Mouse (Mus musculus) adrenal gland, postnatal 10 days (tissue): Measurements from ENCODE around the gene Synpo2. TPM values are rescaled to one million over a fixed set of nuclear protein-coding genes. Genes with fewer than 3 reads are reported as not detected.

ENCODE experiments used
- DNase-seq: peaks from one replicate; pipeline ENCODE4 v3.0.0; 2021; ENCODE audit warnings: mixed read lengths
- long read RNA-seq, 2 experiments: library from polyadenylated mRNA; stranded (forward); transcript quantifications; one replicate each; pipeline ENCODE4 v2.0.0; 2021
- total RNA-seq, 2 experiments: library from RNA; stranded (reverse); gene quantifications; 2 replicates each; pipeline ENCODE4 v1.2.3; 2021

Synpo2 gene
- 10 to 100 TPM in 1 of 2 experiments, 1 to 10 TPM in 1; 9.2 to 20.7 TPM for total RNA-seq
- long read RNA-seq, experiment 1, partial matches to known transcripts: 1 of 6 reads
- long read RNA-seq, experiment 1, other reads (novel, unspliced or antisense): 5 of 6 reads
- long read RNA-seq, experiment 2, partial matches to known transcripts: 0 of 3 reads
- long read RNA-seq, experiment 2, other reads (novel, unspliced or antisense): 3 of 3 reads

DNA sequence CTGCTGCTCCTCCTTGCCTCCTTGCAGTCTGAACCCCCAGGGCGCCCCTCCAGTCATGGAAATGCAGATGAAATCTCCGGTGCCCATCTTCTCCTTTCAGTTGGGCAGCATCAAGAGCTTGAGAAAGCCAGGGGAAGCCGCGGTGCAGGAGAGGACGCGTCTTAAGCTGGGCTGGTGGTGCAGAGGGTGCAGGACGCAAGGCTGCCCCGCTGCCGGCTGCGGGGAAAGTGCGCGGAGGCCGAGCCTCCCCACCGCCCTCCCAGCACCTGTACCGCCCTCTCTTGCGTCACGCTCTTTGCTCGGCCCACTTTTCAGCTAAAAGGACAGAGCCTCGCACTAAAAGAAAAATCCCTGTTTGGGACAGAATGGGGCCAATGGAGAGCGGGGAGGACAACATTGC is at the start of gene Synpo2:
TSS of gene Synpo2 (minus strand) at position 229 of the 400 bp plus-strand sequence.
- DNase-seq: peak; percentile 84

GRCm38 (mm10) chr3:123285649-123286048 is 49.7 kb upstream of the Synpo2 start:
- DNase-seq: no peak

DNA sequence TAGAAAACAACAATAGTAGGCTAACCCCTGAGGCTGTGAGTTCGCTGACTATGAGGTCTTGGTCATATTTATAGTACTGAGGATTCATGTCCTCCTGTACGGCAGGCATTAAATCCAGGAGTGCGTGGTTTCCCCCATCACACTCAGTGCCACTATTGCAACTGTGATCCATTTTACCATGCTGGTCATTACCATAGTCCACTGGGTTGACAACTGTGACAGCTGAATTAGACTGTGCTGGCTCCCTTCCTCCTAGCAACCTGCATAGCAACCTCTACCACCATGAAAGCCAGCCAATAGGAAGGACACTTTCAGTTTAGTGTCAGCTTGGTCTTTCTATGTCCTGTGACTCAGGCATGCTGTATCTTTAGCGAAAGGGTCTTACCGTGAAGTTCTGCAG is 48.3 kb upstream of the Synpo2 start:
- no peak for DNase-seq

DNA sequence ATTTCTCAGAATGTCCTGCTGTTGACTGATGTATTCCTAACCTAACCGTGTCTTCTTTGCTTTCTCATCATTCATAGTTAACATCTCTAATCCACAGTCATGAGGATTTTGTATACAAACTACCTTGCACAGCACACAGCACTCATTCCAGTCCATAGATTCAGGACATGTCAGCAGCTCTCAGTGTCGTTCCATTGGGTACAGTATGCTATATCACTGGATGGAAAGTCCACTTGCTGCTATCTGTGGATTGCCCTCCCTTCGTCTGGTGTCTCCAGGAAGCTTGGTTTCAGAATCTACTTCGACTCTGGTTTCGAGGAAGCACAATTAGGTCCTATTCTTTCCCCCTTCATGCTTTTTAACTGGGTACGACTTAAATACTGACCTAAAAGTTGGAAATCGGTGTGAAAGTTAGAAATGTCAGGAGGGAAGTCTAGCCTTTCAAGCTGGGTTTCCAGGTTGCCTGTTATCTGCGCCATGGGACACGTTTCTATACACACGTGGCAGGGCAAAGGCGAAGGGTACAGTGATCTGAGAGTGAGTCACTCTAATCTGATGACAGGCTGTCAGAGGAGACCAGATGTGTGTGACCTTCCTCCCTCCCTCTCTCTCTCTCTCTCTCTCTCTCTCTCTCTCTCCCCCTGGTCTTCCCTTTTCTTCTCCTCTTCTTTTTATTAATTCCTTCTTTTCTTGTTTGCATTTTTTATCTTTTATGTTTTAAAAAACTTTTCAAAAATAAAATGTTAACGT is 47.1 kb upstream of the Synpo2 start:
- DNase-seq: peak; percentile 54

DNA sequence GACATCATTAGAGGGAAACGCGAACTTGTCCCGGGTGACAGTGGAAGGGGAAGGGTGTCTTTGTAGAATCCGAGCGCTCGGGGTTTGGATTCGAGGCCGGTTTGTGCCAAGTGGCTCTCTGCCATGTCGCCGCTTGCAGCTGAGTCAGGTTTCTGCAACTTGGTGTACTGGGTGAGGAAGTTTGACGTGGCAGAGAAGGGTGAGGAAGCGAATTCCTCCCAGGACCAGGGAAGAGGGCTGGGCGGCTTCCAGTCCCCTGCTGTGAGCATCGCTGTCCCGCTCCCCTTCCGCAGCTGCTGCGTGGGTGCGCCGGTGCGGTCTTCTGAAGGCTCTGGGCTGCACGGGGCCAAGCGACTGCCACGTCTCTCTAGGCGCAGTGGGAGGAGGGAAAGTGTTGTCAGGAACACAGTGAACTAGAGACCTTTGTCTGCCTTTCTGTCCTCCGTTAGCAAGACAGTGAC is 31.8 kb upstream of the Synpo2 start:
- peak; percentile 84 for DNase-seq

DNA sequence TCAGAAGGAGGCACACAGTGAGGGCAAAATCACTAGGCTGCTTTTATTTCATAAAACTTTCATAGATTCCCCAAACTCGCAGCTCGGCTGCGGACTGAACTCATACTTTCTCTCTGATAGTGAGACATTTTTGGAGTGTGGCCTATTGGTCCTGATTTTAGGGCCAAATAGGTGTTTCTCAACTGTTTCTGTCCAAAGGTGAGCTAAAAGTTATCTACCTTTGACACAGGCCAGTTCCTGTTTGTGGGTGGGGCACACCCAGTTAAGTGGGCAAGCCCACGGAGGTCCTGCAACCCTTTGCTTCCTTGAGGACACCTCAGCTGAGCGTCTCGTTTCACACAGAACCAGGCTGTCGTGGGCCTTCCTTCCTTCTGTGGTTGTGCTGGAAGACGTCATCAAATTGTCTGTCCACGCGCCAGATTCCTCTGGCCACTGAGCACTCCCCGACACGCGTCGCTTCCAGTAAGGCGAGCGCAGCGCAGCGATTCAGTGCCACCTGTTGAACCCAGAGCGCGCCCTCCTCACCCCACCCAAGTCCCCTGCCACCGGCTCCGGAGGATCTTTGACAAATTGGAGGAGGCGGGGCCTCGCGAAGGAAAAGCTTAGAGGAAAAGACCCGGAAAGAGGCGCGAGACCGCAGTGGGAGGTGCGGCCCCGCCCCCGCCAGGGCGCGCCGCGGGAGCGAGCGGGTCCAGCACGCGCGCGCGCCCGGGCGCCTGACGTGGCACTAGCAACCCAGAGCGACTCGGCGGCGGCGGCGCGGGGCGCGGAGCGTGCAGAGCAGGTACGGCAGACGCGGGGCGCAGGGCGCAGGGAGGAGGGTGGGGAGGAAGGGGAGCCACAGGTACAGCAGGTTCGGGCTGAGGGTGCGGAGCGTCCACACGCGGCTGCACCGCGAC is 31.1 kb upstream of the Synpo2 start, which contains the start of gene Sec24d:
TSS of gene Sec24d (plus strand) at position 703 of the 899 bp plus-strand sequence.
- peak; percentile 92 for DNase-seq

DNA sequence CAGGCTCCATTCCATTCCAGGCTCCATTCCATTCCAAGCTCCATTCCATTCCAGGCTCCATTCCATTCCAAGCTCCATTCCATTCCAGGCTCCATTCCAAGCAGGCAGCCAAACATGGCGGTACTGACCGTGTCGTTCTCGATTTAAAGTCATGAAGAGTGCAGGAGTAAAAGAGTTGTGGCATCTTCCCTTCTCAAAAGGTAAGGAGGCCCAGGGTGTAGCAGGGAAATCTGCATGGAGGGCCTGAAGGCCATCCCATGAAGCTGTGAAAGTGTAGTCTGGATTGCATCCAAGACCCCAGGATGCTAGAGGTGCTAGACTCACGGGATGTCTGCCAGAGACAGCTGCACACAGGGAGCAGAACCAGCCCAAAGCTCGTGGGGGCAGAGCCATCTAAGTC is 28.8 kb upstream of the Synpo2 start:
- DNase-seq: no peak

DNA sequence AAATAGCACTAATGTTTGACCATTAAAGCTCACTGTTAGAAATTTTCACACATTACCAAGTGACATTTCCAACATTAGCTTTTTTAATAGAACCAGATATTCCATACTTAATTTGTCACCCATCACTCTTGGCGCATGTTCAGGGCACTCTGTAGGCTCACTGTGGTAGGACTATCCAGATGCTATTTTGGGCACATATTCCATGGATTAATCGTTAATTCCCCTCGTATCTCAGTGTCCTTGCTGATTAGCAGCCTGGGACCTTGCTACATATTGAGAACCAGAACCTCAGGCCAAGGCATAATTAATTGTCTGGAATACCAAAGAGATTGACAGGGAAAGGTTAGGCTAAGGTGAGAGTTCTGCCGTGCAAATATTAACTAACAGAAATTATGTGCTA is 22.8 kb upstream of the Synpo2 start:
- DNase-seq: no peak

DNA sequence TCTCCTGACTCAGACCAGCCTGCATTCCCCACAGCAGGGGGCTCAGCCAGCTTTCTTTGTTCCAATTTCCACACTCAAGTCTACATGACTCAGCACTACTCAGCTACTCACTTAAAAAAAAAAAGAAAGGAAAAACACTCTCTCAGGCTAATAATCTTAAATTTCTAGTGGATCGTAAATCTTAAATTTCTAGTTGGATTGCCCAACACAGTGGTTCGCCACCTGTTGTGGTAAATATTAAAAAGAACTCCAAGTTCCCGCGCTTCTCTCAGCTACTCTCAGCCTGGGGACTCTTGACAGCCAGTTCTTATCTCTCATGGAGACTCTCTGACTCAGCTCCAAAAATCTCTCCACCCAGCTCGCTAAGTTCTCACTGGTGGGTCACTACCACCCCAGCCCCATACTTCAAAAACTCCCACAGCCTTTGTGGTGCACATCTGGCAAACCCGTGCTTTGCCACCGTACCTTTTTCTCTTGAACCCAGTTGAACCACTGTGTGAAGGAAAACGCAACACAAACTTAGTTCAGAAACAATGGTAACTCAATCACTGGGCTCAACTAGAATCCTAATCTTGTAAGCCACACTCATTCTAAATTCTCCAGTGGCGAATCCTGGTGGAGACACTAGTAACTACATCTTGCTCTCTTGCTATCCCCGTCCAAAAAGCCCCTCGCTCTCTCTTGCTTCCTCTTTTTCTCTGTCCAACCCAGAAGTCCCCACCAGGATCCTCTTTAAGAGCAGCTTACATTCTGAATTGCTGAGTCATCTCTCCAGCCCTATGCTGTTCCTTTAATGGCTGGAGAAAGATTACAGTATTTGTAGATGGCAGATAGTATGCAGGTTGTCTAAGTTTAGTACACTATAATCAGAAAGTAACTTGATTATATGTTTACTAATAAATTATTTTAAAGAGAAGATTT is 20.5 kb upstream of the Synpo2 start:
- no peak for DNase-seq

- DNase-seq: no peak
Measured at GRCm38 (mm10) chr3:123245646-123246045, 9.7 kb upstream of the Synpo2 start.

- DNase-seq: peak; percentile 42
Measured at GRCm38 (mm10) chr3:123244376-123244775, 8.4 kb upstream of the Synpo2 start.

GRCm38 (mm10) chr3:123237446-123237845 is 1.5 kb upstream of the Synpo2 start:
- DNase-seq: no peak

DNA sequence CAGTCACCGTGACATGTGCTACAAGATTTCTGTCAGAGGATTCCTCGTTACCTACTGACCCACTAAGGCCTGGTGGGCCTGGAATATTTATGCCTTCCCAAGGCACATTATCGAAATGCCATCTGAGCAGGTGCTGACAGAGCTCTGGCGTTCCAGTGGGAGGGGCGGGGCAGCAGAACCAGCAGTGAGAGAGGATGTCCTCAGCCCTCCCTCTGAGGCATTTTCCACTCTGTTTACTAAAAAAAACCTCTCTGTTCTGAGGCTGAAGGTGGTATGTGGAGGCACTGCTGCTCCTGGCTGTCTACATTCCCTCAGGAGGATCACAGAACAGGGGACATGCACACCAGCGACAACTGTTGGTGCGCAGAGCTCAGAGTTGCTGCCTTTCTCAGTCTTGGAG is 1.1 kb upstream of the Synpo2 start:
- DNase-seq: no peak

DNA sequence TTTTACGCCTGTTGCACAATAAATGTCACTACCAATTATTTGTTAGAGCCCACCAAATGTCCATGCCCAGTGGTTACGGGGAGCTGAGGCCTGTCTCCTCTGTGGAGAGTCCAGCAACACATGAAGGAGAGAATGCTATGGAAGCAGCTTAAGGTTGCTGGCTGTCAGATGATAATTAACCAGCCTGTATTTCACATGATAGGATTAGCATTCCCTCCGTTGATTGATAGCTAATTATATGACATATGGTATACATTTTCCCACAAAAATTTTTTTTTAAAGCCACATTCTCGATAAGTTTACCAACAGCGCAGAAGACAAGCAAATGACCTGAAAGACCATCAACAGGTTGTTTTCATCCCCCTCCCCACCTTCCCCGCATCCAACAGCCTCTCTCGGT is 454 bp downstream of the Synpo2 start:
- no peak for DNase-seq

DNA sequence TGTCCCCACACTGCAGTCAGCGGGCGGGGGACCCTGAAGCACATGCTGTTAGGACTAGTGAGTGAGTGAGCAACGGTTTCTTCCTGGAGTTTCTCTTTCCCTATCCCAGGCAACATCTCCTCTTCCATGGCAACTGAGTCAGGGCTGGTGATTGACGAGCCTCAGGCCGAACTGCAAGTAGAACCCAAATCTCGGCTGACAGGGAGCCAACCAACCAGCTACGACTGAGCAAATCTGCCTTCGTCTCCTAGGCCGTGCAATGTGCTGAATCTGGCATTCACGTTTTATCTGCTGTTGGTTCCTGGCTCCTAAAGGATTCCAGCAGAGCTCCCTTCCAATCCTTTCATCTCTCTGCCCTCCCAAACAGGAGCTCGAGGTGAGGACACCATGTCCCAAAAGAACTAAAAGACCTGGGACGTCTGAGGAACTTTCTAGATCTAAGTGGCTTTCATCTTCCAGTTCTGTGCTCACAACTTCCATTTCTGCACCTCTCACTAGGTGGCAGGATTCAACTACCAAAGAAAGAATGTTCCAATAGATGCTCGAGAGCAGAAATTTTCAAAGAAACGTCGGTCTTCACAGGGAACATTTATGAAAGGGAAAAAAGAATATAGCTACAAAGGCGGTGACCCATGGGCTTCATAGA is 1.6 kb downstream of the Synpo2 start:
- DNase-seq: peak; percentile 56

DNA sequence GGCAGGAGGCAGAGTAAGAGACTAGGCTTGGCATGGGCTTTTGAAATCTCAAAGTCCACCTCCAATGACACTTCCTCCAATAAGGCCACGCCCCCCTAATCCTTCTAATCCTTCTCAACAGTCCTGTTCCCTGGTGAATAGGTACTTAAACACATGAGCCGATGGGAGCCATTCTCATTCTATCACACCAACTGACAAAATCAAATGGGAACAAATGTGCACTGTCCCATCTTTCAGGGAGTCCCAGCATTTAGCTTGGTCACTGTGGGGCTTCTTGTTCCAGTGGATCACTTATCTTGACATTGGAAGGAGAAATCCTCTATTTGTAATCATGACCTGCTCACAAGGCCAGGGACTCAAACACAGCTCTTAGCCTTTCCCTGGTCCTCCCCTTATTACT is 4.3 kb downstream of the Synpo2 start:
- no peak for DNase-seq

DNA sequence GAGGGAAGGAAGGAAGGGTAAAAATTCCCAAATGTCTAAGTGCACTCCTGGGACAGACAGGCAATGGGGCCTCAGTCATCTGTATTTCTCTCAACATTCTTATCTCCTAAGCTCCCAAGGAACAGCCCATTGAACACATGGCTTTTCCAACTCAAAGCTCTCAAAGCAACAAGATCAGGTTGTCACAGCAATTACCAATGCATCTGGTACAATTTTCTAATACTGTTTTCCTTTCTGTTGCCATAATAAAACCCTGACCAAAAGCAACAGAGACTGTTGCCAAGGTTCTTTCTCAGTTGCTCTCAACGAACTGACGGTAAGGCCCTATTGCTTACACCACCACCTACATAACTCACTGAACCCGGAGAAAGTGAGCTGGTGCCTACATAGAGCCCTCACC is 8.7 kb downstream of the Synpo2 start:
- DNase-seq: no peak

GRCm38 (mm10) chr3:123218646-123219045 is 17.3 kb downstream of the Synpo2 start:
- DNase-seq: no peak

GRCm38 (mm10) chr3:123208891-123209290 is 27.1 kb downstream of the Synpo2 start:
- DNase-seq: no peak

- no peak for DNase-seq
Measured at GRCm38 (mm10) chr3:123207386-123207785, 28.6 kb downstream of the Synpo2 start.

GRCm38 (mm10) chr3:123205485-123205884 is 30.5 kb downstream of the Synpo2 start:
- no peak for DNase-seq
